Mouse (Mus musculus) brain, embryonic 14.5 days (tissue): ENCODE data around the gene Spred2.

ENCODE experiments used
- CTCF ChIP-seq: fragments of 200-500 bp; IDR thresholded peaks from 2 replicates; pipeline ENCODE4 v1.5.1; 2012; ENCODE audit warnings: inconsistent platforms, mild to moderate bottlenecking, moderate library complexity, borderline replicate concordance; ENCODE audit not compliant: insufficient read depth, insufficient read length; ENCODE audit errors: extremely low read depth
- POLR2A ChIP-seq: fragments of 200-500 bp; IDR thresholded peaks from 2 replicates; pipeline ENCODE4 v1.6.1; 2012; ENCODE audit warnings: mild to moderate bottlenecking, inconsistent platforms, borderline replicate concordance; ENCODE audit not compliant: poor library complexity, insufficient read depth, insufficient read length, severe bottlenecking; ENCODE audit errors: extremely low read depth

DNA sequence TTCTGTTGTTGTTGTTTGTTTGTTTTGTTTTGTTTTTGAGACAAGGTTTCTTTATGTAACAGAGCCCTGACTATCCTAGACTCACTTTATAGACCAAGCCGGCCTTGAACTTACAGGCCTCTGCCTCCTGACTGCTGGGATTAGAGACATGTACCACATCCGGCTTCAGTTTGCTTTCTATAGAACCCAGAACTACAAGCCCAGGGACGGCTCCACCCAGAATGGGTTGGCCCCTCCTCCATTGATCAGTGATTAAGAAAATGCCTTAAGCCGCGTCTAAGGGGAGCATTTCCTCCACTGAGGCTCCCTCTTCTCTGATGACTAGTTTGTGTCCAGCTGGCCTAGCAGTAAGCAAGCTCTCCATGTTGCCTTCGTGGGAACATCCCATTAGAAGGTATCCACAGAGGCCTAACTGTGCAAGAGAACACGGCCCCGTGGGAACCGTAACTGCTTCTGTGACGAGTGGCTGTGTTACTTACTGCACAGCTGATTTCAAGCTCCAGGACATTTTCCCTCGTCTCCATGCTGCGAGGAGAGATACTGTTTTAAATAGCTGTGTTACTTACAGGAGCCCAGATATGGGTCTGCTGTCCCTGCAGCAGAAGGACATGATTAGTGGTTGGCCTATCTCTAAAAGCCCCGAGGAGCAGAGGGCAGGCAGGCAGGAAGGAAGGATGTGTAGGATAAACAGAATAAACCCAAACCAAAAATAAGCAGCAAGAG, 128.8 kb downstream of the Spred2 start:
- no peak for TF ChIP-seq CTCF
- TF ChIP-seq POLR2A = no peak
